Mouse (Mus musculus) heart, embryonic 15.5 days (tissue): ENCODE data around the gene Gm6871. TPM values are rescaled to one million over a fixed set of nuclear protein-coding genes. Genes with fewer than 3 reads are reported as not detected.
"Not testable (repeated sequence)": the region's sequence is repeated elsewhere in the genome, so short reads cannot be mapped to it uniquely, and the experiment has no call there.

Source experiments
- ATAC-seq: fragments of 200-750 bp; cut with Nextera tagmentation; replicated peaks from 2 replicates; pipeline ENCODE4 v1.8.0; 2017; ENCODE audit warnings: low read depth, moderate TSS enrichment; ENCODE audit not compliant: insufficient number of reproducible peaks, insufficient read depth, low FRiP score
- H3K27ac ChIP-seq: fragments of 300-500 bp; sonication (generic); 2 replicates; pipeline ENCODE4 v1.5.1; 2015; ENCODE audit warnings: mild to moderate bottlenecking, inconsistent platforms
- H3K27me3 ChIP-seq: fragments of 300-500 bp; sonication (generic); 2 replicates; pipeline ENCODE4 v1.6.1; 2015; ENCODE audit warnings: inconsistent platforms
- H3K36me3 ChIP-seq: fragments of 300-500 bp; sonication (generic); 2 replicates; pipeline ENCODE4 v1.6.1; 2015; ENCODE audit warnings: mild to moderate bottlenecking, inconsistent platforms
- H3K4me1 ChIP-seq: fragments of 300-500 bp; sonication (generic); replicated peaks from 2 replicates; pipeline ENCODE4 v1.6.1; 2015; ENCODE audit warnings: inconsistent platforms
- H3K4me2 ChIP-seq: fragments of 300-500 bp; sonication (generic); 2 replicates; pipeline ENCODE4 v1.6.1; 2015; ENCODE audit warnings: inconsistent platforms, mild to moderate bottlenecking, moderate library complexity
- H3K4me3 ChIP-seq: fragments of 300-500 bp; sonication (generic); 2 replicates; pipeline ENCODE4 v1.5.1; 2015; ENCODE audit warnings: mild to moderate bottlenecking, inconsistent platforms
- H3K9ac ChIP-seq: fragments of 300-500 bp; sonication (generic); 2 replicates; pipeline ENCODE4 v1.6.1; 2015; ENCODE audit warnings: mild to moderate bottlenecking, inconsistent platforms
- H3K9me3 ChIP-seq: fragments of 300-500 bp; sonication (generic); replicated peaks from 2 replicates; pipeline ENCODE4 v1.6.1; 2016; ENCODE audit warnings: inconsistent platforms
- WGBS: fragments of 180-500 bp; shearing (Covaris S2); methylation state at CpG from one replicate; pipeline ENCODE4 v1.1.7; 2015; ENCODE audit warnings: mixed read lengths; 5-methylcytosine and 5-hydroxymethylcytosine counted together
- polyA plus RNA-seq: library from polyadenylated mRNA; unstranded; fragments of >200 nt; fragmentation: Nextera tagmentation; extraction: Ambion mirVana; gene quantifications from 2 replicates; pipeline ENCODE4 v1.2.1, GENCODE M21; 2015

Gene Gm6871
- polyA plus RNA-seq, 1 experiment from 2014 or later, result not detected

DNA sequence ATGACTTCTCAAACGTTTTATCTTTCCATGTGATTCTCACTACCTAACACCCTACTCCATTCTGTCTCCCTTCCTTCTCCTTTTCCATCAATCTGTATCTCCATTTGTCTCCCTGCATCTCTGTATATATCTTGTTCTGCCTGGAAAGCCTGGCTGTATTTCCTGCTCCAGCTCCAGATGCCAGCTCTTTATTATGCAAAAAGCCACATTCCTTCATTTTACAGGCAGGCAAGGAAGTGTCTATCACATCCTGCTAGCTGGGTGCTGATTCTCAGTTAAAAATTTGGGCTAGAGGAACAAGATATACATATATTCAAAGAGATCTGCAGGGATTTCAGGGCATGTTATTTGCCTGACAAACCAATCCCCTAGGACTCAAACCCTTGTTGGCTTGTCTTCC is 61.3 kb downstream of the Gm6871 start:
- ATAC-seq, result no peak
- Histone ChIP-seq H3K27ac (no peak overlapping the region), H3K9me3 (no peaks in the 10 kb centered on the region)

DNA sequence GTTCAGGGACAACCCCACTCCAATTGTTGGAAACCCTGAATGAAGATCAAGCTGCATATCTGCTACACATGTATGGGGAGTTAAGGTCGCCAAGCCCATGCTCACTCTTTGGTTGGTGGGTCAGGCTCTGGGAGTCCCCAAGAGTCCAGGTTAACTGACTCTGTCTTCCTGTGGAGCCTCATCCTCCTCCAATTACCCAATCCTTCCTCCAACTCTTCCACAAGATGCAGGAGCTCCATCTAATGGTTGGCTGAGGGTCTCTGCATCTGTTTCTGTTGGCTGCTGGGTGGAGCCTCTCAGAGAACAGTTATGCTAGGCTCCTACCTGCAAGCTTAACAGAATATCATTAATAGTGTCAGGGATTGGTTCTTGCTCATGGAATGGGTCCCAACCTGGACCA is 71.1 kb downstream of the Gm6871 start:
- H3K36me3 ChIP-seq, result no peaks in the 10 kb centered on the region
- WGBS, result 24% methylated on average over 1 of the region's 1 CpGs

More for the DNA sequence above, 61.3 kb downstream of the Gm6871 start:
- H3K4me2 ChIP-seq, result no peak overlapping the region
- WGBS, result 11% methylated on average over 1 of the region's 1 CpGs
- no peak overlapping the region for H3K9ac ChIP-seq
- no peaks in the 10 kb centered on the region for H3K36me3 ChIP-seq
- H3K27me3 ChIP-seq, result no peaks in the 10 kb centered on the region
- H3K4me3 ChIP-seq, result no peak overlapping the region
- H3K4me1 ChIP-seq, result no peaks in the 10 kb centered on the region

DNA sequence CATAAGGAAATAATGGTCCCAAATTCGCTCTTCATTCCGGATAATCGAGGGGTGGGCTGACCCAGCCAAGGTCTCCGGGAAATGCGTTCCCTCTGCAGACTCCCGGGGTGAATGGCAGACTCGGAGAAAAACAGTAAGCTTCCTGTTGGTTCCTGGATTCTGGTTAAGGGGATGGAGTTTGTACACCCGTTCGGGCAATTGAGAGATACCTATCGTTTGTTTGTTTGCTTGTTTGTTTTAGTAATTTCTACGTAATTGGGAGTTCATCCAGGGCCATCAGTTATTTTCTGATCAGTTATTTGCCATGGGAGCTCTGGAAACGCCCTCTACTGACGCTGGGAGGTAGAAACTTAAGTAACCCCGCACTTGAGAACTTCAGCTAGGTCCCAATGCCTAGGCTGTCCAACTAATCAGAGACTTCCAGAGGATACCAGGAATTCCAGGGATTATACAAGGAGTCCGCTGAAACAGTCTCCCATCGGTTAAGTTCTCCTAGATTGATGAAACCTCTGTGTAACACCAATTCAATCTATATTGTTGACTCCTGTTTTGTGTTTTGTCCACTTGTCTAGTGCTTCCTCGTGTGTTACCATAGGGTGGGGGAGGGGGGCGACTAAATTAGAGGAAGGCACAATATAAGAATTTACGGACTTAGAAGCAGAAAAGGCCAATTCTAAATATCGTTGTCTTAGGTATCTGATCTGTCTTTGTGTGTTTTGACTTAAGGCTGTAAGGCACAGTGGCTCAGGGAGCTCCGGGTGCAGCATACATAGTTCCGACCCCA is 73.1 kb downstream of the Gm6871 start:
- no peak for ATAC-seq
- H3K27ac ChIP-seq, result no peak overlapping the region

More for the DNA sequence above, 71.1 kb downstream of the Gm6871 start:
- no peak overlapping the region for H3K27ac ChIP-seq
- no peak overlapping the region for H3K4me3 ChIP-seq
- H3K4me2 ChIP-seq, result no peak overlapping the region
- ATAC-seq, result no peak
- no peak overlapping the region for H3K9ac ChIP-seq
- no peaks in the 10 kb centered on the region for H3K4me1 ChIP-seq
- no peaks in the 10 kb centered on the region for H3K9me3 ChIP-seq
- H3K27me3 ChIP-seq, result no peaks in the 10 kb centered on the region

DNA sequence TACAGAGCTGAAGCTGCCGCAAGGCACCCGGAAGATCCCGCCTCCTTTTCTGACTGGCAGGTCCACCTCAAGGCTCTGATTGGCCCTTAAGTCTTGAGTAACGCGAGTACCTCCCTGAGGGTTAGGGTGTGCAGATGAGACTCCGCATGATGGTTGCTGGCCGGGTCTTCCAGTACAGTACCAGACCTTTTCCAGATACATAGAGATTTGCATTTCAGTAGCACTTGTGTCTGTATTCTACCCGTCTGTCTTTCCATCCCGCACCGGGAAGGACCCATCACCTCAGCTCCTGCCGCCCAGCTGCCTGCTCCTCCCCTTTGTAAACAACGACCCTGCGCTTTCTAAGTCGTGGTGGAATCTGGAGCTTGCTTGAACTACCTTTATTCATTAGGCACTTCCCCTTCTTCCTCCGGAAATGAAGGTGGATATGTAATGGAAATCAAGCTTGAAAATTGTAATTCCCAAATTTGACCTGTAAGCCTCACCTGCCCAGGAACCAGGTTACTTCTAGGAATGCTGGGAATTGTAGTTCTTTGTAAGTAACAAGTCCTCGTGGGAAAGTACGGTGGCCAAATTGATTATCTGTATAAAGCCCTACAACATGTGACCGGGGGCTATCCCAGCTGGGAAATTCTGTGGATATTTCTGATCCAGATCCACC is 73.9 kb downstream of the Gm6871 start, which contains the start of the genes Gm20449 and AW146154:
Gm20449 (minus strand) TSS at position 29 of the 661 bp plus-strand sequence.
AW146154 (minus strand) TSS at position 502 of the 661 bp plus-strand sequence.
- Histone ChIP-seq H3K9ac (peak within 1 kb of the TSS; percentile 71), H3K9me3 (no peaks in the 10 kb centered on the region), H3K27ac (peak within 1 kb of the TSS; percentile 72), H3K27me3 (no peaks in the 10 kb centered on the region), H3K36me3 (peaks cover 8% of the 10 kb centered on the region), H3K4me1 (no peaks in the 10 kb centered on the region), H3K4me3 (peak within 1 kb of the TSS; percentile 74), H3K4me2 (peak within 1 kb of the TSS; percentile 76)
- WGBS, result under 1% methylated on average over 18 of the region's 18 CpGs
- peak; percentile 96 for ATAC-seq

More for the DNA sequence above, 73.1 kb downstream of the Gm6871 start:
- Histone ChIP-seq H3K4me3 (peak overlapping the region; percentile 74), H3K4me1 (no peaks in the 10 kb centered on the region), H3K27me3 (no peaks in the 10 kb centered on the region), H3K9me3 (no peaks in the 10 kb centered on the region), H3K9ac (no peak overlapping the region), H3K36me3 (no peaks in the 10 kb centered on the region), H3K4me2 (peak overlapping the region; percentile 76)
- WGBS, result 16% methylated on average over 22 of the region's 22 CpGs

DNA sequence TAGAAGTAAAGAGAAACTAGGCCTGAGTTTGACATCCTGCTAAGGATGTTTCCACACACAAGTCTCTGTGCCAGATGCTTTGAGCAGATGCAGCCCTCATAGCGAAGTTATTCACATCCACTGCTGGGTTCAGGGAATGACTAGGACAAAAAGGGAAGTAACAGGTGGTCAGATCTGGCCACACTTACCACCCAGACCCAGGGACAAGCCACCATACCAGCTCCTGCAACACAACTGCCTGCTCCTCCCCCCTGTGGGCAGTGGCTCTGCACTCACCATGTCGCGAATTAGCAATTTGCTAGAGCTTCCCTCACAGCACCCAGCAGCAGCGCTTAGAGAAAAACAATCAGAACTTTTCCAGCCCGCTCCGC is 74.5 kb downstream of the Gm6871 start:
- H3K9ac ChIP-seq, result peak overlapping the region; percentile 71
- peak overlapping the region; percentile 72 for H3K27ac ChIP-seq
- not testable (repeated sequence) for H3K36me3 ChIP-seq, H3K4me1 ChIP-seq, H3K27me3 ChIP-seq, H3K9me3 ChIP-seq
- 0% methylated on average over 6 of the region's 6 CpGs for WGBS
- H3K4me3 ChIP-seq, result peak overlapping the region; percentile 74
- ATAC-seq, result peak; percentile 43; the same call in 1 of the 2 replicates
- peak overlapping the region; percentile 76 for H3K4me2 ChIP-seq

DNA sequence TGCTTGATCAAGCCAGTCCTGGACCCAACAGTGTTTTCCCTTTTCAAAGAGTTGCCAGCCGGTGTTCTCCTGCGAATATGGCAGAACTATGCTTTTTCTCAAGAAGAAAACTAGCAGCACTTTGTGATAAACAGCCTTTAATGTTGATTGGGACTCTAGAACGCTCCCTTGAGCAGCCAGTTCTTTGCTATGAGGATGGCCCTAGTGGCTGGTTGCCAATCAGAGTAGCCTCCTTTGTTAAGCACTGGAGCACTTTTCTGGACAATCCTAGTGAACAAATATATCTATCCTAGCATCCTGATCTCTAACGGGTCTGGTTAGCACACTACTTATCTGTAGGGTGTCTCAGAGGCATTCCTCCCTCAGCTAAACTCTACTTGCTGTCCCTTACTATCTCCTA is 75.0 kb downstream of the Gm6871 start:
- H3K4me2 ChIP-seq, result peak overlapping the region; percentile 76
- 0 out of 2 replicates have a peak overlapping the region, but pooled peaks have one; percentile 71 for H3K9ac ChIP-seq
- H3K36me3 ChIP-seq, H3K9me3 ChIP-seq, H3K27ac ChIP-seq, H3K27me3 ChIP-seq, H3K4me1 ChIP-seq, ATAC-seq: not testable (repeated sequence)
- peak overlapping the region; percentile 74 for H3K4me3 ChIP-seq
- 61% methylated on average over 4 of the region's 4 CpGs for WGBS

DNA sequence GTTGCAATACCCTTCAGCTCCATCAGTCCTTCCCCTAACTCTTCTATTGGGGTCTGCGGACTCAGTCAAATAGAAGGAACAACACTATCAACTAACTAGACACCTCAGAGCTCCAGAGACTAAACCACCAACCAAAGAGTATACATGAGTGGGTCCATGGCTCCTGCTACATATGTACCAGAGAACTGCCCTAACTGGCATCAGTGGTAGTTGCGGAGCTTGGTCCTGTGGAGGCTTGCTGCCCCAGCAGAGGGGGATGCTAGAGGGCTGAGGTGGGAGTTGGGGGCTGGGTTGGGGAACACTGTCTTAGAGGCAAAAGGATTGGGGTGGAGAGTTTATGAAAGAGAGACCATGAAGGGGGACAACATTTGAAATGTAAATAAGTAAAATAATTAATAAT is 75.6 kb downstream of the Gm6871 start:
- no peak overlapping the region for H3K27ac ChIP-seq
- H3K9ac ChIP-seq, result no peak overlapping the region
- H3K36me3 ChIP-seq, result peaks cover 10% of the 10 kb centered on the region
- no peak overlapping the region for H3K4me3 ChIP-seq
- no peaks in the 10 kb centered on the region for H3K4me1 ChIP-seq
- no peaks in the 10 kb centered on the region for H3K27me3 ChIP-seq
- no peak overlapping the region for H3K4me2 ChIP-seq
- no peak for ATAC-seq
- 91% methylated on average over 2 of the region's 2 CpGs for WGBS
- no peaks in the 10 kb centered on the region for H3K9me3 ChIP-seq

Other genes starting within 250 kb of the Gm6871 start
- 10.1 and 12.4 TPM in 2 replicates for gene AI987944, start 180.3 kb downstream of the Gm6871 start, polyA plus RNA-seq
- gene Vmn2r57, start 125.0 kb downstream of the Gm6871 start, polyA plus RNA-seq, result 0.14 TPM in 2 replicates
- gene Gm20449, start 74.2 kb downstream of the Gm6871 start, polyA plus RNA-seq, result 0.06 TPM in 1 of 2 replicates, not detected in the other
- 4.6 and 8.7 TPM in 2 replicates for gene AW146154, start 73.8 kb downstream of the Gm6871 start, polyA plus RNA-seq
- 6.3 and 6.8 TPM in 2 replicates for gene 2610021A01Rik, start 25.6 kb upstream of the Gm6871 start, polyA plus RNA-seq
- gene Zfp788, start 59.5 kb upstream of the Gm6871 start, polyA plus RNA-seq, result 5.5 and 6.4 TPM in 2 replicates